Mouse (Mus musculus): ENCODE data around the gene Sel1l.
A peak's percentile ranks its signal among the peaks of the same experiment; 100 is the strongest.
"Not testable (repeated sequence)": the region's sequence is repeated elsewhere in the genome, so short reads cannot be mapped to it uniquely, and the experiment has no call there.

Sel1l gene

DNA sequence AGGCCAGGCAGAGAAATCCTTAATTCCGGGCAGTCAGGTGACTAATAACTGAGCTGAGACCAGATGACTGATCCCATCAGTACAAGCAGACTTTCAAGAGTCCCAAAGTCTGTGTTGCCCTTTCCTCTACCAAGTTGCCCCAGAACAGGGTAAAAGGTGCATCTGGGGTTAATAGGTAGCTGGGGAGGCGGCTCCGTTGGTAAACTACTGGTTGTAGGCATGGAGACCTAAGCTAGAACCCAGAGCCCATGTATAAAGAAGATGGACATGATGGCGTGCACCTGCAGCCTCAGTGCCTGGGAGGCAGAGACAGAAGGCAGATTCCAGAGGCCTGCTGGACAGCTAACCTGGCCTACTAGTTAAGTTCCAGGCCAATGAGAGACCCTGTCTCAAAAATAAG lies 30.2 kb downstream of the Sel1l start:
- no peak for DNase-seq (ENCODE audit: low spot score)

DNA sequence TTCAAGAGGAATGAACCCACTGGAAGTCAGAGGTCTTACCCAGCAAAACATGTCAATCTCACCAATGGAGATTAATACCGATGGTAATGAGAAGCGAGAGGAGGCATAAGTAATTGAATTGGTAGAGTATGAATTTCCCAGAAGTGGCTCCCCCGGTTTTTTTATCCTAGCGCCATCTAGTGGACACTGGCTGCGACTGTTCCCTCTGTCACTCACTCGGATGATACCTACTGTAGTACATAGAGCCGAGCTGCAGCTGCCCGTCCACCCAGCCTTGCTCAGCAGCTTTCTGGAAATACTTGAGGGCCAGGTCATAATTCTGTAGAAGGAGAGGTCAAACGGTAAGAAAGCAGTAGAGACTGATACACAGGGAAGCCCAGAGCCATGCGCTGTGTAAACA lies 33.0 kb downstream of the Sel1l start:
- peak; percentile 45 for DNase-seq (ENCODE audit: low spot score)

DNA sequence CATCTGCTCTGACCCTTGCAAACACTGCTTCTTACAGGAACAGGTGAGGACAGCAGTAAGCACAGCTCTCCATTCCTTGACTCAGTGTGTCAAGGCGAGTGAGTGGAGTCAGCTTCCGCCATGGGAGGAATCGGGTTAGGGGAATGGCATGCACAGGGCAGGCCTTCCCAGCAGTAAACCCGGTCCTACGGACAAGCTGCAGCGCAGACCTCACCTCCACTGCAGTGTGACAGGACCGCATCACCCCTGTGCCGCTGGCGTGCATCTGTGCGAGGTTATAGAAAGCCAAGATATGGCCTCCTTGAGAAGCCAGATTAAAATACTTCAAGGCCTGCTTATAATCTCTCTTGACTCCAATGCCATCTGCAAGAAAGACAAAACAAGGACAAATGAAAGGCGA lies 33.4 kb downstream of the Sel1l start:
- no peak for DNase-seq (ENCODE audit: low spot score)

DNA sequence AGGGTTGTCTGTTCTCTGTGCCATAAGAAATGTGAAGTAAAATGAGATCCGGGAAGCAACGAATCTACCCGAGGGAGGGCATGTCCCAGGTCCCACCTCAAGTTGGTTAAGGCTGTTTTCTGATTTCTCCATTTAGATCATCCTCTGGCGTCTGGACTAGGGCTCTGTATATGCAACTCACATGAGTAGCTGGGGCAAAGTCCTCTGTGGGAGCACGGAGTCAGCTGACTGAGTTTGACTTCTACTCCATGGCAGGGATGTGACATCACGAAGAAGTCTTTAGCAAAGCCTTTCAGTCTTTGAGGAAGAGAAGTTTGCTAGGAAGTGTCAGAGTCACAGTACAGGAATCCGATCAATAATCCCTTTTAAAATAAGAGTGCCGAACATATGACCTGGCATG lies 40.0 kb downstream of the Sel1l start:
- no peak for DNase-seq (ENCODE audit: low spot score)

DNA sequence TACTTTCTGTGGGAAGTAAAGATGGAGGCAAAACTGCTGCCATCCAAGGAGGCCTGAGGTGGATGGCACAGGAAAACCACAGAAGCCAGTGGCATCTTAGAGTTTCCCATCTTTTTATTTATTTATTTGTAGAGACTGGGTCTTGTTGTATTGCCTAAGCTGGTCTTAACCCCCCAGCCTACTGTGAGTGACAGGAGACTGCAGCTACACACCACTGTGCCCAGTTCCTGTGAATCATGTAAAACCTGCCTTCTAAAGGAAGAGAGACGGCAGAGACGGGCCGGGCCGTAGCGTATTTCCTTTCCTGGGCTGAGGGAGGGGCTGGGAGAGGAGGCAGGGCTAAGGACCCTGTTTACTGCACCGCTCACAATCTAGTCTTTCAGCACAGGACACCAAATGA lies 41.2 kb downstream of the Sel1l start:
- no peak for DNase-seq (ENCODE audit: low spot score)

DNA sequence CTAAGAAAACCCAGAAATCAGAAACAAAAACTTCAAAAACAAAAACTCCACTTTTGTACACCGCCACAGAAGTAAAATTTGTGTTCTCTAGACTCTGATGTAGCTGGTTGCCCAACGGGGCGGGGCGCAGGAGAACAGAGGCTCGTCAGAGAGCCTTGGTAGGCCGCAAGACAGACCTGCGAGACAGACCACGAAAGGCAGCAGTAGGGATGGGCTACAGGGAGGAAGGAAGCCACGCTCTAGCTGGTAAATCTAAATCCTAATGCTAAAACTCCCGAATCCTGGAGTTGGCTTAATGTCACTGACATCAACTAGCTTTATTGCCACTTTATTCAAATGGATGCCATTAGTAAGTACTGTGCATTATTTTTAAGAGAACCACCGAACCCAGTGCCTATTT lies 41.9 kb downstream of the Sel1l start:
- no peak for DNase-seq (ENCODE audit: low spot score)

DNA sequence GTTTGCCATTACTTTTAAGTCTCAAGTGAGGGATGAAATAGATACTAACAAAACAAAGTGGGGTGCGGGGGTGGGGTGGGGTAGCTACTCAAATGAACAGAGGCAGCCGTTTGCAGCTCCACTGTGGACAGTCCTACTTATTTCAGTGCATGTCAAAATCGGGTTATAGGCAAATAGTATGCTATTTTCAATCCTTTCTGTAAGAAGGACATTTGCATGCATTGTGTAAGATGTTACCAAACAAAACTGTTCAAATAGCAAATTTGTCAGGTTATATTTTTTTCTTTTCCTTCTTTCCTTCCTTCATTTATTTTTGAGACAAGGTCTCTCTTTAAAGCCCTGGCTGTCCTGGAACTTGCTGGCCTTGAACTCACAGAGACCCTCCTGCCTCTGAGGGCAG lies 44.7 kb downstream of the Sel1l start:
- DNase-seq (ENCODE audit: low spot score) = no peak

DNA sequence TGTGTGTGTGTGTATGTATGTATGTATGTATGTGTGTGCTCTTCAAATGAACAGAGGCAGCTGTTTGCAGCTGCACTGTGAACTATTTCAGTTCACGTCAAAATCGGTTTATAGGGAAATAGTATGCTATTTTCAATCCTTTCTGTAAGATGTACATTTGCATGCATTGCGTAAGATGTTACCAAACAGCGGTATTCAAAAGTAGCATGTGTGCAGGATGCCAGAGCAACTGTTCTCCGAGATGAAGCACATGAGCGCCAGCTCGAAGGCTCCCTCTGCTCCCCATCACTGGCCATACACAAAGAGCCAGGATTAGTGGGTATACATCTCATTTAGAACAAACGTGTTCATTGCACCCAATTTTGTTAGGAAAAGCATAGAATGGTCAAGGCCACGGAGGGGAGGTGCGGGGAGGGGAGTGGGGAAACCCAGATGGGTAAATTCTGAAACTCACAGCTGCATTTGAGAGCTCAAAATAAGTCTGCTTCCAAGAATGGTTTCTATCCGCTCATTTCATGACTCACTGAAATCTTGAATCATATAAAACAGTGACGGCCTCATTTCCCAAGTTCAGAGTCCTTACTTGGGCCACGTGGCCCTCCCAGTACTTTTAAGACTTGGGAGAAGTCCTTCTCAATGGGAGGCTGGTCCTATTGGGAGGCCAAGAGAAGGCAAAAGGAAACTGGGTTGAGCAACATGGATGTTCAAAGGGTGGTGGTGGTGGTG lies 45.6 kb downstream of the Sel1l start:
- DNase-seq (ENCODE audit: low spot score) = no peak

DNA sequence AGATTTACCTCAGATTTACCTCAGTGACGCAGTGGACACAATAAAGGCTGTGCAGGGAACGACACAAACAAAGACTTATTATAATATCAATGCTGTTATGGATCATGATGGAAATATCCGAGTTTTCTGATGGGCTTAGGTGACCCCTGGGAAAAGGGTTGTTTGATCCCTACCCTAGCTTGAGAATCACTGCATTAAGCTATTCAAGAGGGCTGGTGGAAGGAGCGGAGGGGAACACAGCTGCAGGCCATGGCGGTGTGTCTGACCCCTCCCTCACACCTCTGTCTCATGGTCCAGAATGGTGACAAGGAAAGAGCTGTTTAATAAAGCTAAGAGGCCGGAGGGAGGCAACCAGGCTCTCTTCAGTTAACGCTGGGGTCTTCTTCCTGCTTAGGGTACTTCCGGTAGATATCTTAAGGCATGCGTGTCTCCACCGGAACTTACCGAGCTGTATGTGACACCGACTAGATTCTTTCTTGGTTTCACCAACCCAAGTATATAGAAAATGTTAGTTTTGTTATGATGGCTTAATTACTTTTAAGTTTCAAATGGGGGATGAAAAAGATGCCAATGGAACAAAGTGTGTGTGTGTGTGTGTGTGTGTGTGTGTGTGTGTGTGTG lies 46.3 kb downstream of the Sel1l start:
- DNase-seq (ENCODE audit: low spot score) = no peak

DNA sequence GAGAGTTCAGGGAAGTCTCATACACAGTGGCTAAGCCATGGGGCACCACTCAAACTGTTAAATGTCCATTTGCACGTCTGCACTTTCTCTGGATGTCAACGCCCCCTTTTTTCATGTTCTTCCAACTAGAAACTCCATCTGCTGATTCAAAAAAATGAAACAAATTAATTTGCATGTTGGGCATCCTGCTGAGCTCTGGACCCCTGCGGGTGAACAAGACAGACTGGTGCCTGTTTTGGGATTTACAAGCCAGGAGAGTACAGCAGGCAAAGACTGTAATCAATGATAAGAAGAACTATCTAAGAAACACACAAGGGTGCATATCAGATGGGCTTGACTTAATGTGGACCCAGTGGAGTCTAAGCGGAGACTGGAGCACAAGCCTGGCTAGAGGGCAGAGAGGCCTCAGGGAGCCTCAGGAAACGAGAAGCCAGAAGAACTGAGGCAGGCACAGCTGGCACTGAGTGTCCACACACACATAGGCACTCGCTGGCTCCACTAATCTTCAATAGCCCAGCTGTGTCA lies 48.0 kb downstream of the Sel1l start:
- DNase-seq (ENCODE audit: low spot score) = no peak

DNA sequence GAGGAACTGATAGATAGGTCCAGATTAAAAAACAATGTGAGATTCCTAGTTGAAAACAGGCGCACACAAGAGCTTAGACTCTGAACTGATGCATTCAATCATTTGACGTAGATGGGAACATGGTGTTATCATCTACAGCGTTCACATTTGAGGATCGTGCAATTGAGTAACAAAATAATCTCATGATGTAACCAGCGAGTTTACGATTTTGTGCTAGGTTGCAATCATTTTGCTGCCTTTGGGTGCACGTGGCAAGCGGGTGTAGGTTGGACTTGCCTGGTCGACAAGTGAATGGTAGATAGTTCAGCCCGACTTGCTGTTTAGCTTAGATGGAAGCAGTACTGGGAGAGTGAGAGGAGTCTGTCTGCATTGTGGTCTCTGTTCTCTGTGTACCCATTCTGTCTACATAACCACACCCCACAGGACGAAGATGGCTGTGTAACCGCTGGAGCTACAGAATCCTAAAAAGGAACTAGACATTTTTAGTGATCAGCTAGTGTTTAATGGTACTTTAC lies 49.1 kb downstream of the Sel1l start:
- DNase-seq (ENCODE audit: low spot score) = no peak

DNA sequence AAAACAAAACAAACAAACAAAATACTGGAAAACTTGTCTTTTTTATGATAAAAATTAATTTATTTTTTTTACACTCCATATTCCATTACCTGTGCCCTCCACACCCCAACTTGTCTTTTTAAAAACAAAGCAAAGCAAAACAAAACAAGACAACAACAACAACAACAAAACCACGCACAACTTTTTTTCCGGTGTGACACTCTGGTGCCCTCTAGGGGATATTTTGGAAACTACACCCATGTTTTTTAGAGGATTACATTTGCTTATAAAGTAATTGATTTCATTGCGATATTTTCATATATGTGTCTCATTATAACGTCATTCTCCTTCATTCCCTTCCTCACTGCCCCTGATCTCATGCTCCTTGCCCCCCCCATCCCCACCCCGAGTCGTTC lies 49.6 kb downstream of the Sel1l start:
- peak; percentile 22 for DNase-seq (ENCODE audit: low spot score)

DNA sequence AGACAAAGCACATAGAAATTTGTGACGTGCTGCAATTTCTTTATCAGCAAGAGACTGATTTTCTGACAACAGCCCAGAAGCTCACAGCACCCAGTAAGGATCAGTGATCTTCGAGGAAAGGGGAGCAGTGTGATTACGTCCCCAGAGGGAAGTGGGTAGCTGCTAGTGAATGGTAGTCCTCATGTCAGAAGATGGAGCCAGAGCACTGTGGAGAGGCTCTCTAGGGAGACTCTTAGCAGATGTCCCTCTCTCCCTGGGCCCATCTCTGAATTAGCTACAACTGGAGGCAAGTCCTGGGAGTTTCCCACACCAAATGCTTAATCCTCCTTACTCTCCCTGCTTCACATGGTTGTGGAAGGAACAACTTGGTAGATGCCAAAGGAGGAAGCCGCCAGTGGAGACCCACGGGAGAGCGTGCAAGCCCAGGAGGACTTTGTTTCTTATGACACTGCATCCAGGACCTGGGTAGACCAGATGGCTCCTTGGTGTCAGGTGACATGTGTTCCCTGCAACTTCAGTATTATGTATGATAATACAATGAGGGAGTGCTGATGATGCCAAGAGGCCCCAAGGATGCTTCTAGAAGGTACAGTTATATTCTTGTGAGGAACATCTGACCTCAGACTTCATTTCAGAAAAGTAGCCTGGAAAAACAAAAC lies 50.1 kb downstream of the Sel1l start:
- DNase-seq (ENCODE audit: low spot score) = no peak

DNA sequence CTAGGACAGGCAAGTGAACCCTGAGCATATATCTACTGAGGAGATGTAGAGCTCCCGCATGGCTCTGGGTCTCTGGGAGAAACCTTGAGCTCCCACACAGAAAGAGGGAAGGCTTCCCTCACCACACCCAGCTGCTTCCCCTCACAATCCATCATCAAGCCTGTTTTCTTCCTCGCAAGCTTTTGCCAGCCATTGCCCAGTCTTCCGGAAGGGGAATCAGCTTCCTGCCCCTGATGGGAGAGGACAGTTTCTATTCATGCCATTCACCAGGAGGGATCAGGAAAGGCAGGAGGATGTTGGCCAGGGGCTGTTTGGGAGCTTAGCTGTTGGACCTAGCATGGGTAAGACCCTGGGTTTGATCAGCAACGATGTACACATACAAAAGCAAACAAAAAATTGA lies 52.2 kb downstream of the Sel1l start:
- peak; percentile 48 for DNase-seq (ENCODE audit: low spot score)

DNA sequence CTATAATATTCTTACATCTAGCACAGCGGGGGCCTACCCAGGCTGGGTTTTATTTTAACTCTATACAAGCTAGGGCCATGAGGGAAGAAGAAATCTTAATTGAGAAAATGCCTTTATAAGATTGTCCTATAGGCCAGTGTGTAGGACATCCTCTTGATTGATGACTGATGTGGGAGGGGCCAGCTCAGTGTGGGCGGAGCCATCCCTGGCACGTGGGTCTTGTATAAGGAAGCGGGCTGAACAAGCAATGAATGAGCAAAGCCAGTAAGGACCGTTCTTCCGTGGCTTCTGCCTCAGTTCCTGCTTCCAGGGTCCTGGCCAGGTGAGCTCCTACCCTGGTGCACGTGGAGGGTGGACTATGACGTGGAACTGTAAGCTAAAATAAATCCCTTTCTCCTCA lies 55.7 kb downstream of the Sel1l start:
- no peak for DNase-seq (ENCODE audit: low spot score)

DNA sequence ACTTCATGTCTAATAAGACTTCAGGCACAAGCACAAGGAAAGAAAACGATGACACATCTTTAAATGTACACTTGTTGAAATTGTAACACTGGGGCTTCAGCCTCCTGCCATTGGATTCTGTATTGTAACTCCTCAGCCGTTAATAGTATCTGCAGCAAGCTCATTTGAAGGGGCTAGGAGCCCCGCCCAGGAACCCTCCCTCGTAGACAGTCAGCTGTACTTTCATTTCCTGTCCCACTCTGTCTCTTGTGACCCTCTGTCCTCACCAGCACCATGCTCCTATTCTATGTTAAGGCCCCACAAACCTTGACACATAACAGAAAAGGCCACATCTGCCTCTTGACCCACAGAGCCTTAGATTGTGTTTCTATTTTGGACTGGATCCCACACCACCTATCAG lies 57.1 kb downstream of the Sel1l start:
- DNase-seq (ENCODE audit: low spot score) = no peak

DNA sequence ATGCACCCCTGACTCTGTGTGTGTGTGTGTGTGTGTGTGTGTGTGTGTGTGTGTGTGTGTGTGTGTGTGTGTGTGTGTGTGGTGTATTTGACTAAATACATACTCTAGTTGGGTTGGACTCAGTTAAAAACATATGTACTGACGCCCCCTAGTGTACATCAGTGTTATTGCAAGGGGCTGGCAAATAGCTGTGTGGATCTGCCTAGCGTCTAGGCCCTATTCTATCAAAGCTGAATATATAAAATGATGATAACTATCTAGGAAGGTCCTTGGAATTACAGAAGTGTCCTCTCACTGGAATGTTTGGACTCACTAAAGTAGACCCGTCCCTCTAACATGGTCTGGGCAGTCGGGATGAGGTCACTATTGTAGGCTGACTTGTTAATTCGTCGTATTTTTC lies 59.2 kb downstream of the Sel1l start:
- DNase-seq (ENCODE audit: low spot score) = peak; percentile 68

DNA sequence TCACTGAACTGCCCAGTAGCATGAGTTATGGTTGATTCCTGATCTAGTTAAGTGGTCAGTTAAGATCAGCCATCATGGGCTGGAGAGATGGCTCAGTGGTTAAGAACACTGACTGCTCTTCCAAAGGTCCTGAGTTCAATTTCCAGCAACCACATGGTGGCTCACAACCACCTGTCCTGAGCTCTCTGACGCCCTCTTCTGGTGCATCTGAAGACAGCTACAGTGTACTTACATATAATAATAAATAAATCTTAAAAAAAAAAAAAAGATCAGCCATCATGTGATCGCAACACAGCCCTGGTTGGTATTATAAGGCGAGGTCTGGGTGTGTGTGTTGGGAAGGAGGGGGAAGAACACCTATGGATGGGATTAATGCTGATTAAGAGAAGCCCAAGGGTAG lies 60.5 kb downstream of the Sel1l start:
- DNase-seq (ENCODE audit: low spot score) = not testable (repeated sequence)

DNA sequence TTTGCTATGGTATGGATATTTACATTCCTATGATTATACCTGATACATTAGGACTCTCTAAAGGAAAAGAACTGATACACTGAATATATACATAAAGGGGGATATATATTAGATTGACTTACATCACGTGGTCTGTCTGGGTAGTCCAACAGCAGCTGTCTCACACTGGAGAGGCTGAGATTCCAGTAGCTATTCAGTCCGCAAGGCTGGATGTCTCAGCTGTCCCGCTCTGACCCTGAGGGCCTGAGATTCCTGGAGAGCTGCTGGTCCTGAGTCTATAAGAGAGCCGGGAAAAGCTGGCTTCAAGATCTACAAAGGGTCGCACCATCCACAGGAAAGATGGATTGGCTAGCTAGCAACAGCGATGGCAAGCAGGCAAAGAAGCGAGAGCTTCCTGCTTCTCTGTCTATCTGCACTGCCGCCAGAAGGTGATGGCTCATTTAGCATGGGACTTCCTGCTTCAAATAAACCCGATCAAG lies 61.0 kb downstream of the Sel1l start, which contains the start of gene Ston2:
Gene Ston2, minus strand, starts transcription at position 429 of the 479 bp plus-strand sequence.
- DNase-seq (ENCODE audit: low spot score) = no peak

DNA sequence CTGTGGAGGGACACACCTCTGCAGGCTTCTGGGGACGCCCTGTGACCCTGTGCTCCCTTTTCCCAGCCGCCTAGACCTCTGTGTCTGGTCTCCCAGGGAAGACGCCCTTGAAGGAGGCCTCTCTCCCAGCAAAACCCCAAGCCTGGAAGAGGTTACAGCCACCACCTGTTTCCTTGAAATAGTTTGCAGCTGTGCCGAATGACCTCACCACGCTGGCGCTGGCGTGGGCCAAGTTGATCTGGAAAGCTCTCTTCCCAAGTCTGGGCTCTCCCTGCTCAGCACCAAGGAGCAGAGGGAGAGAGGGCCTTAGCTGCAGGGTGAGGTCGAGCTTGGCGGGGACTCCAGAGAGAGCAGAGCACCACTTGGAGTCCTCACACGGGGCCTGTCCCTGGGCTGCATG lies 62.6 kb downstream of the Sel1l start:
- DNase-seq (ENCODE audit: low spot score) = no peak

DNA sequence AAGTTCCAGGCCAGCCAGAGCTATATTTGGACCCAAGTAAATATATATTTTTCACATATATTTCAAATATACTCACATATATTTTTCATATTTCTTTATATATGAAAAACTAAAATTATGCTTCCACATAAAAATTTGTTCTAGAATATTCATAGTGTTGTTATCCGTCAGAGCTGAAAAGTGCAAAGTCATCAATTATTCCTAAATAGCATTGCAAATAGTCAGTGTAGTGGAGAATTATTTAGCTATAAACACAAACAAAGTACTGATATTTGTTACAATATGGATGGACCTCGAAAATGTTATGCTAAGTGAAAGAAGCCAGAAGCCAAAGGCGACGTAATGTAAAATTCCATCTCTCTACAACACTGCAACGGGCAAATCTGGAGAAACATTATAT lies 67.5 kb downstream of the Sel1l start:
- DNase-seq (ENCODE audit: low spot score) = no peak

DNA sequence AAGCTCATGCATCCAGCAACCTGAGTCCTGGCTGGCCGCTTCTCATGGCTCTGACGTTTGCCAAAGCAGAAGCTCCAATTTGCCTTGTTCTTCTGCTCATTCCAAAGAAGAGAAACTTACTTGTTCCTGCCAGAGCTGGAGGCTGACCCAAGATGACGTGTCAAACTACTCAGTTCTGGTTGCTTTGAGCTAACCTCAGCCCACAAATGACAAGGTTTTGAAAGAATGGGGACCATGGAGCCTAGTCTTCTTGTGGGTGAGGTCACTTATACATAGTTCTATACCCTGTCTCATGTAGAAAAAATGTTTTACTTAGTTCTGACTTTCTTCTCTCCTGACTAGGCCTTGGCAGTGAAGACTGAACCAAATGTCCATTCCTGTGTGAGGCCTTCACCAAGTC lies 68.4 kb downstream of the Sel1l start:
- DNase-seq (ENCODE audit: low spot score) = no peak

DNA sequence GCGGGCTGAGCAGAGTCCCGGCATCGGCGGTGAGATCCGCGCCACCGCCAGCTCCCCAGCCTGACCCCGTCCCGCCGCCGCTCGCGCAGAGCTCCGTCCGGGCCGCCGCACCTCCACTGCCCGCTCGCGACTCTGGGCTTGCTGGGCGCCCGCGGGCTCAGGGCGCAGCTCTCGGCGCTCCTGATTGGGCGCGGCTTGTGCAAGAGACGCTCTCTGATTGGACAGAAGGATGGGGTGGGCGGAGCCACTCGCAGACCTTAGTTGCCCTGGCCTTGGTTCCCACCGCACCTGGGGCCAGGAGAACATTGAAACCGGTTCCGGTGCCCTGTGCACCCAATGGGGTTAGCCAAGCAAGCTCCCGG lies 70.0 kb downstream of the Sel1l start:
- DNase-seq (ENCODE audit: low spot score) = peak; percentile 82
